Mouse (Mus musculus) left cerebral cortex, adult 2 months (tissue): ENCODE data around the gene Klhl3. TPM values are rescaled to one million over a fixed set of nuclear protein-coding genes. Genes with fewer than 3 reads are reported as not detected.

ENCODE experiments used
- DNase-seq, 2 experiments: peaks; one replicate each; pipeline ENCODE4 v3.0.0; 2021 to 2022; ENCODE audit warnings: low spot score in 2 of 2, mixed read lengths in 1 of 2; ENCODE audit errors: extremely low spot score in 1 of 2
- H3K27ac ChIP-seq: fragments of 200-600 bp; 2 replicates; pipeline ENCODE4 v1.8.1; 2022
- H3K4me3 ChIP-seq: fragments of 200-600 bp; 2 replicates; pipeline ENCODE4 v1.8.1; 2022
- CTCF ChIP-seq: fragments of 200-600 bp; IDR thresholded peaks from 2 replicates; pipeline ENCODE4 v1.8.1; 2022; ENCODE audit warnings: antibody characterized with exemption, mild to moderate bottlenecking, moderate library complexity
- intact Hi-C: fragments of 180-260 bp; cut with DNase I; formaldehyde crosslinking; loops from one replicate; pipeline ENCODE4 v1.15.1; 2025
- total RNA-seq, 2 experiments: library from RNA; stranded (reverse); gene quantifications; 2 replicates each; pipeline ENCODE4 v1.2.3; 2021

The Klhl3 gene
- total RNA-seq, 2 experiments from 2014 or later, result 32.6 to 36.9 TPM

DNA sequence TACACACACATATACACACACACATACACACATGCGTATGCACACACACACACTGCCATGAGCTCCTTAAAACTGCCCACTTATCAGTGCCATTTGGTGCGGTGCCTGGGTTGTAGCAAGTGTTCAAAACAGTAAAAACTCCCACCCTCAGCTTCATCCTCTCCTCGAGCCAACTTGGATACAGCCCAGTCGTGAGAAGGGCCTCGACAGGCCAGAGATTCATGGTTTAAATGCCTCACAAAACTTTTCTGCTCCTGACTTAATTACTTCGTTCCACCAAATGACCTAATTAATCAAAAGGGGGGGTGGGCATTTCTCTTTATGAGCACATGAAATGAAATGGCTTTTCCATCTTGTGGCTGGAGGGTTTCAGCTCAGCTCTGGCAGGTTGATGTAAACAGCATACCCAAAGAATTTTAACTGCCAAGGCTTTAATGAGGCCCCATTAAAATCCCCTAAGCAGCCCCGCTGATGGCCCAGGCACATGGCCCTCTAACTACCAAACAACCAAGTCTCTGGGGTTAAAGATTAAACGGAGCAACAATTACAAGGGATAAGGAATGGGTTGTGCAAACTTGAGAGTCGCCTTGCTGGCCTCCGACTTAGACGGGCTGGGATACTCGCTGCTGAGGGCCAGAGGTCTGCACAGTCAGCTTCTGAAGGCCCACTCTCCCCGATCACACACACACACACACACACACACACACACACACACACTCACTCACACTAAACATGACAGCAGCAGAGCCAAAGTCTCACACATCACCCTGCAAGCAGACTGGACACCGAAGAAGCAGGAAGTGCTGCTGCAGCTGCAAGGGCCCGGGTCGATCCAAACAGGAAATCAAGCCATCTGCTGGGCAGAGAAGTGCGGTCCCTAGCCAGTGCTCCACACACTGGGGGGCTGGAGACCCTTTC lies 55.2 kb downstream of the Klhl3 start:
- TF ChIP-seq CTCF, result no peak
- Histone ChIP-seq H3K27ac (no peak overlapping the region), H3K4me3 (no peak overlapping the region)
- DNase-seq, result no peak
- intact Hi-C loops, result no loop called here

DNA sequence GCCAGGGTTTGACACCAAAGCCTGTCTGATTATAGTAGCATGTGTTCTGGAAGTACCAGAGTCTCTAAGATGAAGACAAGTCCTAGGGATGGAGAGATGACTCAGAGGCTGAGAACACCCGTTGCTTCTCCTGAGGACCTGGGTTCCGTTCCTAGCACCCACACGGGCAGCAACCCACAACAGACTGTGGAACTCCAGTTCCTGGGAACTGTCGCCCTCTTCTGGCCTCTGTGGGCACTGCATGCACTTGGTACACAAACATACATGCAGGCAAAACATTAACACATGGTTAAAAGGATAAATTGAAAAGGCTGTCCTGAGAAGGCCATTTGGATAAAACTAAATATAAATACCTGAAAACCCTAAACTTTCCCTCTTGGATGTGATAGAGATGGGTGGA lies 56.8 kb downstream of the Klhl3 start:
- peak; percentile 42 for TF ChIP-seq CTCF
- intact Hi-C loops, result no loop called here

DNA sequence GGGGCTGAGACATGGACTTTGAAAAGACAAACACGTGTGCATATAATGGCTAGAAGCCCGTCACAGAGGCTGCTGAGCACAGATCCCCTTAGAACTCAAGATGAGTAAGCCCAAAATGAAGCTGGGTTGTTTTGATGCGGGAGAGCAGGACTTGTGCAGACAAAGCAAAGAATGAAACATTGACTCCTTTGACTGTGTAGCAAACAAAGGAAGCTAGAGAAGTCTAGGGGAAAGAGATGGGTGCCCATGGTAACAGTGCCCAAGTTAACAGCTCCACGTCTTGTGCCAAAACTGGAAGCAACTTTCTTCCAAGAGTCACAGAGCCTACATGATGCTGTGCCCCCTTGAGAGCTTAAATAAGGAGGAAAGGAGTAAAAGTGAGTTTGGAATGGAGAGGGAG lies 59.8 kb downstream of the Klhl3 start:
- intact Hi-C loops, result no loop called here
- Histone ChIP-seq H3K27ac (no peak overlapping the region), H3K4me3 (no peak overlapping the region)
- no peak for DNase-seq
- TF ChIP-seq CTCF, result no peak

More for the DNA sequence above, 56.8 kb downstream of the Klhl3 start:
- no peak overlapping the region for H3K27ac ChIP-seq
- DNase-seq, result no peak
- no peak overlapping the region for H3K4me3 ChIP-seq

DNA sequence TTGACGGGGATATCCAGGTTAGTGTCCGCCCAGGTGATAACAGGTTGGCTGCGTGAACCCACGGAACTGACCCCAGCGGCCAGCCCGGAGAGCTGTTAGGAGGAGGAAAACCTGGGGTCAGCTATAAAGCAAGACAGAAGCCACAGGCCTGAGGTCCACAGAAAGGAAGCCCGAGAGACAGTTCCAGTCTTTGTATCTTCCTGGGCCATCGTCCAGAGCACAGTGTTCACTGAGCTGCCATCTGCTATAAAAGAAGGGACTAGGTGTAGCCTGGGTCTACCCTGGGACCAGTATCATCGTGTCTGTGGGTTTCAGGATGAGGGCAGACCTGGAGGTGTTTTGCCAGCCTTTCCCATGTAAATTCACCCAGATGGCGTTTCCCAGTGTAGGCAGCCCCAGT lies 61.7 kb downstream of the Klhl3 start:
- H3K27ac ChIP-seq, result no peak overlapping the region
- no peak; the same call in 1 of the 2 replicates for TF ChIP-seq CTCF
- H3K4me3 ChIP-seq, result no peak overlapping the region
- no peak for DNase-seq
- intact Hi-C loops, result no loop called here

DNA sequence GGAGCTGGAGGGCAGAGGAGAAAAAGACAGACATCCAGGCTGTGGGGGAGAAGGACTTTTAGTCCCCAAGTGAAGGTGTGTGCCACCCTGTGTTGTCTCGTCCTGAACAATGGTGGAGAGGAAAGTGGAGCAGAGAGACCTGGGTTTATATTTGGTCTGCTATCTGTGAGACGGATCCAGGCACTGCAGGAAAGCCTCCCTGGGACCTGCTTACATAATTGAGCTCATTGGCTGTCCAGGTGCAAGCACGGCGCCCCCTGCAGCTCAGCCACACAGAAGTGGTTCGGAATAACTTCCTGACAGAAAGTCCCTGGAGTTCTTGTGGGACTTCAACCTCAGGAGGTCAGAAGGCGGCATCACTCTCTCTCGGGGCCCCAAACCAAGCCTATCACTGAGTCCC lies 62.1 kb downstream of the Klhl3 start:
- intact Hi-C loops, result no loop called here
- H3K27ac ChIP-seq, result no peak overlapping the region
- H3K4me3 ChIP-seq, result no peak overlapping the region
- no peak for DNase-seq
- no peak; the same call in none of the 2 replicates for TF ChIP-seq CTCF

DNA sequence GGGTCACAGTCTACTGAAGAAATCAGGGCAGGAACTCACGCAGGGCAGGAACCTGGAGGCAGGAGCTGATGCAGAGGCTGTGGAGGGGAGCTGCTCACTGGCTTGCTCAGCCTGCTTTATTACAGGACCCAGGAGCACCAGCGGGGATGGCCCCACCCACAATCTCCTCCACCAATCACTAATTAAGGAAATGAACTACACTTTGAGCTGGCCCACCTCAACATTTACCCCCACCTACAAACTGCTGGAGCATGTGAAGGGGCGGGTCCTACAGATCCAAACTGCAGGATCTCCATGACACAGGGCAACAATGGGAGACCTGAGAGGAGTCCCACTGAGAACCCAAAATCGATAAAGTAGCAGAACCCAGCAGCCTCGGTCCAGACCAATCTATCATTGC lies 64.3 kb downstream of the Klhl3 start:
- no peak for DNase-seq
- H3K27ac ChIP-seq, result no peak overlapping the region
- H3K4me3 ChIP-seq, result no peak overlapping the region
- intact Hi-C loops, result no loop called here
- TF ChIP-seq CTCF, result no peak

DNA sequence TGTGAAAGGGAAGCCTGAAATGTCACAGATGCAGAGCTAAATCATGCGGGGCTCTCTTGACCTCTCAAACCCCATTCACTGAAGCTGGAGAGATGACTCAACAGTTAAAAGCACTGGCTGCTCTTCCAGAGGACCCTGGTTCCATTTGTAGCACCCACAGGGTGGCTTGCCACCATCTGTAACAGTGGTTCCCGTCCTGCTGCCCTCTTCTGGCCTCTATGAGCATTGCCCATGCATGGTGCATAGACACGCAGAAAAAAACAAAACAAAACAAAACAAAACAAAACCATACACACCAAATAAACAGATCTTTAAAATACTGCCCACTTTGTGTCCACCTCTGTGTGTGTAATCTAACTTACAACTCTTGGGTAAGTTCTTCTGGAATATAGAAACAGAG lies 65.3 kb downstream of the Klhl3 start:
- Histone ChIP-seq H3K27ac (no peak overlapping the region), H3K4me3 (no peak overlapping the region)
- TF ChIP-seq CTCF, result peak; percentile 44
- intact Hi-C loops, result no loop called here
- DNase-seq, result no peak

DNA sequence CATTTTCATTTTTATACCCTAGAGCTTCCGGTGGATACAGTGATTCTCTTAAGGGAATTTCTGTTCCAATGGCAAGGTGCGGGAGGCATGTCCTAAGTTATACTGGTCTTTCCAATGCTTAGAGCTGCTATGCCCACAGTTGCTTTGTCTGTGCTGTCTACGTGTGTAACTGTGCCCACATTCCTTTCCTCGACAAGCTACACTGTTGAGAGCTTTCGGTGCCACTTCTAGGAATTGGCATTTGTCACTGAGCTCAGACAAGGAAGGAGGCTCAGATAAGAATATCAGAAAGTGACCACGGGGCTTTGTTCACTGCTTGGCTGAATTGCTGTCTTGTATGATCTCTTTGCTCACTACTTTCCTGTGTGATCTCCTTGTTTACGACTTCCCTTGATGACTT lies 67.2 kb downstream of the Klhl3 start:
- no peak overlapping the region for H3K27ac ChIP-seq
- no peak for DNase-seq
- intact Hi-C loops, result no loop called here
- no peak for TF ChIP-seq CTCF
- no peak overlapping the region for H3K4me3 ChIP-seq

DNA sequence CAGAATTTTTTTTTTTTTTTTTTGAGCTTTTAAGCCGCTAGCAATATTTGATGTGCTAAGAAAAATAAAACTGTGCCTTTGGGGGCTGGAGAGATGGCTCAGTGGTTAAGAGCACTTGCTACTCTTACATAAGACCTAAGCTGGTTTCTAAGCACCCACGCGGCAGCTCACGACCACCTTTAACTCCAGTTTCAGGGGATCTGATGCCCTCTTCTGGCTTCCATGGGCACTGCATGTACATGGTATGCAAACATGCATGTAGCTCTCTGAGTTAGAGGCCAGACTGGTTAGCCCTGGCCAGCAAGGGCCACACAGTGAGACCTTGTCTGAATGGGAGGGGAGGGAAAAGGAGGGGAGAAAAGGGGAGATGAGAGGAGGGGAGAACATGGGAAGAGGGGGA lies 68.1 kb downstream of the Klhl3 start:
- no peak overlapping the region for H3K27ac ChIP-seq
- TF ChIP-seq CTCF, result peak; percentile 53
- DNase-seq, result no peak
- intact Hi-C loops, result no loop called here
- H3K4me3 ChIP-seq, result no peak overlapping the region

DNA sequence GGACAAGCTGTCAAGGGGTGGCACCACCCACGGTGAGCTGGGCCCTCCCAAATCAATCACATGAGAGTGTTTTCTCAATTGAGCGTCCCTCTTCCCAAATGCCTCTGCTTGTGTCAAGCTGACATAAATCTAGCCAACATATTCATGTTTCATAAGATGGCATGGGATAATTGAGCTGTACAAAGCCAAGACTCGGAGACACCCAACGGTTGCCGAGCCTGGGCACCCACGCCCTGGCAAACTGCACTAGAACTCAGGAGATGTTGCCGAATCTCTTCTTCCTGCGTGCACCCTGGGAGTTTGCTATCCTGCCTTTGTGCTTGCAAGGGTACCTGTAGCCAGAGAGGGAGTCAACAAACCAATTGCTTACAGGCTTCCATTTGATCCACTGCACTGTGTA lies 70.1 kb downstream of the Klhl3 start:
- intact Hi-C loops, result no loop called here
- no peak for DNase-seq
- no peak for TF ChIP-seq CTCF
- no peak overlapping the region for H3K4me3 ChIP-seq
- no peak overlapping the region for H3K27ac ChIP-seq

DNA sequence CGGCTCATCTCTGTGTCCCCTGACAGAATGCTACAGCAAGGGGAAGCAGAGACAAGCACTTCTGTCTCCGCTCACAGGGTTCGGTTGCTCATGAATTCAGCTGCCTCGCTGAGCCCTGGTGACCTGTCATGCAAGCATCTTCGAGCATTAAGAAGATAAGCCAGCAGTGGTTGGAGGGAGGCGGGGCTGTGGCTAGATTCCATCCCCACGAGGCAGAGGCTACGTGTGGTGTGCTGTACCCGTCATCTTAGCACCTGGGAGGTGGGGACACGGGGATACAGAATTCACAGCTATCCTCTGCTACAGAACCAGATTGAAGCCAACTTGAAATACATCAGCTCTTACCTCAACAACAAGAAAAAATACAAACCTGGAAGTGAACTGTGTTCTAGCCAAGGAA lies 73.3 kb downstream of the Klhl3 start:
- Histone ChIP-seq H3K27ac (no peak overlapping the region), H3K4me3 (no peak overlapping the region)
- no peak for DNase-seq
- TF ChIP-seq CTCF, result no peak
- intact Hi-C loops, result no loop called here

DNA sequence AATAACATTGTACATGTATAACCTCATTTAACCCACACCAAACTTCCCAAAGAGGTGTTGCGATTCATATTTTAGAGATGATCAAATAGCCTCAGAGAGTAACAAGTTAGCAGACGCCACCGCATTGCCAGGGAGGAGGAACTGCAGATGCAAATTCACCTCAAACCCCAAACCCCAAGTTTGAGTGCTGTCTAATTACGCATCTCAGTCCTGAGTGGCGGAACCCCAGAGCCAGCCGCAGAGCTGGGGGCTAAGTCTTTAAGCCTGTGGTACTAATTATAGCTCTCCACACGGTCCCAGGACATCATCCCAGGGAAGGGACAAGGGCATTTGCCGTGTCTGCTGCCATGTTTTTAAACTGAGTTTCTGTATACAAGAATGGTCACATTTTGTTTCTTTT lies 75.9 kb downstream of the Klhl3 start:
- no peak for TF ChIP-seq CTCF
- Histone ChIP-seq H3K4me3 (no peak overlapping the region), H3K27ac (no peak overlapping the region)
- DNase-seq, result no peak
- intact Hi-C loops, result no loop called here

DNA sequence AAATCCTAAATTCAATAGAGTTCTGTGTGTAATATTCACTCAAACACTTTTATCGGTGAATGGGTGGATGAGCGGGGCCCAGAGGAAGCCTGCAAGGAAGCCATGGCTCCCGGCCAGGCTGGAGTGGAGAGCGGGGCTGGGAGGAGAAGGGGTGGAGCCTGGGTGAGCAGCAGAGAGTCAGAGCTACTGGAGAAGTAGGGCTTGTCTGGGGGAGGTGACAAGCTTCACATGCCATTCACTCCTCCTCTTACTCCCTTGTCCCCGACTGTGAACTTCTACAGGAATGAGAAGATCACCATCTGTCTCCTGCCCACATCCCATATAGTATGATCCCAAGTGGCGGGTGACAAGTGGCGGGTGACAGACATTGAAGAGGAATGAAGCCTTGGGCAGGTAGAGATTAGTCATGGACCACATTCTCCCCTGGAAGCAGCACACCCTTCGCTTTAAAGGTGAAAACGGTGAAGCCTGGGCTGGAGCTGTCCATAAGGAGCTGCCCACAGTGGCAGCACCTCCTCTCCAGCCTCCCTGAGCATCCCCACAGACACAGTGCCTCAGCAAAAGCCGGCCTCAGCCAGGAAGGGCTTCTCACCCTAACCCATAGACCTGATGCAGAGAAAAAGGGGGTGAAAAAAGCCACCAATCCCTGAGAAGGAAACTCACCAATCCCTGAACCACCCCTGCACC lies 77.8 kb downstream of the Klhl3 start:
- Histone ChIP-seq H3K27ac (no peak overlapping the region), H3K4me3 (no peak overlapping the region)
- TF ChIP-seq CTCF, result no peak
- intact Hi-C loops, result loop anchor here (1.0 kb wide), 1 partner anchor 38 kb away; no protein-coding TSS in a partner anchor
- DNase-seq, result peak; percentile 53 to 62
